Mouse (Mus musculus) hindbrain, postnatal 0 days (tissue): ENCODE data around the gene Tlk1. TPM values are rescaled to one million over a fixed set of nuclear protein-coding genes. Genes with fewer than 3 reads are reported as not detected.

Source experiments
- ATAC-seq: fragments of 200-750 bp; cut with Nextera tagmentation; 2 replicates; pipeline ENCODE4 v1.8.0; 2017; ENCODE audit warnings: mild to moderate bottlenecking, moderate TSS enrichment, moderate library complexity
- DNase-seq: peaks from one replicate; pipeline ENCODE4 v3.0.0-alpha.2; 2015; ENCODE audit warnings: low spot score
- H3K27ac ChIP-seq: fragments of 300-500 bp; sonication (generic); 2 replicates; pipeline ENCODE4 v1.5.1; 2014; ENCODE audit warnings: mild to moderate bottlenecking
- H3K27me3 ChIP-seq: fragments of 300-500 bp; sonication (generic); 2 replicates; pipeline ENCODE4 v1.6.1; 2014; ENCODE audit warnings: low read length, mixed read lengths; ENCODE audit not compliant: insufficient read depth
- H3K36me3 ChIP-seq: fragments of 300-500 bp; sonication (generic); 2 replicates; pipeline ENCODE4 v1.6.1; 2014; ENCODE audit warnings: low read length, mixed read lengths; ENCODE audit not compliant: insufficient read depth
- H3K4me1 ChIP-seq: fragments of 300-500 bp; sonication (generic); 2 replicates; pipeline ENCODE4 v1.6.1; 2014; ENCODE audit warnings: antibody characterized with exemption, low read length, mixed read lengths; ENCODE audit not compliant: insufficient read depth
- H3K4me2 ChIP-seq: fragments of 300-500 bp; sonication (generic); 2 replicates; pipeline ENCODE4 v1.6.1; 2014; ENCODE audit warnings: low read depth, mild to moderate bottlenecking, low read length, moderate library complexity, mixed read lengths
- H3K4me3 ChIP-seq: fragments of 300-500 bp; sonication (generic); 2 replicates; pipeline ENCODE4 v1.5.1; 2014; ENCODE audit warnings: low read length
- H3K9ac ChIP-seq: fragments of 300-500 bp; sonication (generic); replicated peaks from 2 replicates; pipeline ENCODE4 v1.6.1; 2014; ENCODE audit warnings: mild to moderate bottlenecking, low read length, moderate library complexity, mixed read lengths
- H3K9me3 ChIP-seq: fragments of 300-500 bp; sonication (generic); 2 replicates; pipeline ENCODE4 v1.6.1; 2016; ENCODE audit warnings: low read length, mixed read lengths
- CTCF ChIP-seq: IDR thresholded peaks from 2 replicates; pipeline ENCODE4 v1.5.1; 2016; ENCODE audit warnings: antibody characterized with exemption, control low read depth, low read depth
- WGBS: fragments of 180-500 bp; shearing (Covaris S2); extraction: QIAGEN DNeasy Blood & Tissue Kit; methylation state at CpG from one replicate; pipeline ENCODE4 v1.1.7; 2014; 5-methylcytosine and 5-hydroxymethylcytosine counted together
- polyA plus RNA-seq: library from polyadenylated mRNA; unstranded; fragments of >200 nt; fragmentation: Nextera tagmentation; extraction: Ambion mirVana; gene quantifications from 2 replicates; pipeline ENCODE4 v1.2.1, GENCODE M21; 2015
- total RNA-seq: library from RNA; depleted of rRNA; stranded (reverse); fragments of >200 nt; gene quantifications from 2 replicates; pipeline ENCODE4 v1.2.3, GENCODE M21; 2014

The Tlk1 gene
- total and polyA plus RNA-seq, 2 experiments from 2014 or later = 17.3 to 27.0 TPM

DNA sequence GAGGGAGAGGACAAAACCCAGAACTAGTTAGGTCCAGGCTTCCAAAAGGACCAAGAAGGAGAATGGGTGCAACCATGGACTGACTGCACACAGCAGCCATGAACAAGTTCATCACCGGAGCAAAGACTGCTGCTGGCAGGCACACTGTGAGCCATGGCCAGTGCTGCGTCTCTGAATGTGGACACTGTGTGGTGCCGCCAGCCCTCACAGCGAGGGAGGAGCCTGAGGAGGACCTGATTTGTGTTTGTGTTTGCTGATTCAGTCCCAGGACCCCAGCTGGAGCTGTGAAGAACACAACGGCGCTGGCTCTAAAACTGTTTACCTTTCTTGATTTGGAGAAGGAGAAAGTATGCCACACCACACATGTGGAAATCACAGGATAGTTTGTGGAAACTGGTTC lies 22.9 kb downstream of the Tlk1 start:
- 24% methylated on average over 6 of the region's 6 CpGs for WGBS
- Histone ChIP-seq H3K4me3 (no peak overlapping the region), H3K27me3 (no peaks in the 10 kb centered on the region), H3K4me2 (no peak overlapping the region), H3K36me3 (no peaks in the 10 kb centered on the region), H3K27ac (no peak overlapping the region), H3K4me1 (peaks cover 6% of the 10 kb centered on the region; the same call in 1 of the 2 replicates), H3K9ac (no peak overlapping the region), H3K9me3 (no peaks in the 10 kb centered on the region)
- ATAC-seq (no peak), DNase-seq (peak; percentile 23)
- TF ChIP-seq CTCF = no peak

DNA sequence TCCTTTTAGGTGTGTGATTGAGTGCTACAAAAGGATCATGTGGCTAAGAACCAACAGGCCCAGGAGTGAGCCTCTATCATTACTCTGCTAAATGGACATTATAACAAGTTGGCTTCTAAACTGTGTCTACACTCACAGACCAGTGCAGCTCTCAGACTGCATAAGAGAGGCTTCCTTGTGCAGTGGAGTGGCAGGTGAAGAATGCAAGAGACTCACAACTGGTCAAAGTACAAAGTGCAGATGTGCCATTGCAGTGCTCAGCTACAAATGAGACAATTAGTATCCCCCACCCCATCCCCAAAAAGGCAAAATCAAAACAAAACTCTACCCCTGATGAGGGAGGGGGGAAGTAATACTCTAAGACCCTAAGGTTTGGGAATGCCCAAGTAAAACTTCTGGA lies 24.0 kb downstream of the Tlk1 start:
- H3K36me3 ChIP-seq = no peaks in the 10 kb centered on the region

DNA sequence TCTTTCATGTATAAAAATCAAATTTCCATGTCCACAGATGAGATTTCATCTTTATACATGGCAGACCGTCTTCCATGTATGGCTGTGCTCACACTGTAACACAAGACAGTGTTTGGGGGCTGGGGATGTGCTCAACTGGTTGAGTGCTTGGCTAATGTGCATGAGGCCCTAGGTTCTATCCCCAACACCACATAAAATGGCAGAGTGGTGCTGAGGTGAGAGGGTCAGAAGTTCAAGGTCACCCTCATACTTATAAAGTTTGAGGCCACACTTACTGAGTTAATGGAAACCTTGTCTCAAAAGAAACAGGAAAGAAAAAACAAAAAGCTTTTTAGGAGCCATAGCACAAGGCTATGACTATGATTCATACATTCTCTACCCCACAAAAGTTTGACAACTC lies 25.1 kb downstream of the Tlk1 start:
- no peaks in the 10 kb centered on the region for H3K36me3 ChIP-seq
- H3K9ac ChIP-seq = no peak overlapping the region
- no peak overlapping the region for H3K27ac ChIP-seq
- H3K4me3 ChIP-seq = no peak overlapping the region
- no peak for TF ChIP-seq CTCF
- 96% methylated on average over 1 of the region's 1 CpGs for WGBS
- DNase-seq = no peak
- peaks cover 6% of the 10 kb centered on the region; the same call in 1 of the 2 replicates for H3K4me1 ChIP-seq
- no peak for ATAC-seq
- H3K9me3 ChIP-seq = no peaks in the 10 kb centered on the region
- H3K27me3 ChIP-seq = no peaks in the 10 kb centered on the region
- H3K4me2 ChIP-seq = no peak overlapping the region

More for the DNA sequence above, 24.0 kb downstream of the Tlk1 start:
- DNase-seq (no peak), ATAC-seq (no peak)
- Histone ChIP-seq H3K4me3 (no peak overlapping the region), H3K9me3 (no peaks in the 10 kb centered on the region), H3K27me3 (no peaks in the 10 kb centered on the region), H3K27ac (no peak overlapping the region), H3K9ac (no peak overlapping the region), H3K4me1 (peaks cover 6% of the 10 kb centered on the region; the same call in 1 of the 2 replicates), H3K4me2 (no peak overlapping the region)
- no peak for TF ChIP-seq CTCF

DNA sequence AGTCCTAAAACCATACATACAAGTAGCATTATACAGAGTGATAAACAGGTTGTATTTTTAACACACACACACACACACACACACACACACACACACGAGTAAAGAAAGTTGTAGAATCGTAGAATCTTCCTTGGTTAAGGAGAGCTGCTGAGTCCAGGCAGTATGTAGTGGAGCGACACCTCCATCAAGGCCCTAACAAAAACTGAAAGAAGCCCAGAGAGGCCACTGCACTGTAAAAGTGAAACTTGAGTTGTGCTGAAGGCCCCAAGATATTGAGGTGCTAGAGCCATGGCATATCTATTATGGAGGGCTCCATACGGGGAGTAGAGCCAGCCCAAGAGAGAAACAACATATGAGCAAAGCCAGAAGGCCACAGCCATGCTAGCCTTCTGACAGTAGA lies 32.3 kb downstream of the Tlk1 start:
- Histone ChIP-seq H3K4me1 (no peaks in the 10 kb centered on the region), H3K36me3 (no peaks in the 10 kb centered on the region), H3K27ac (no peak overlapping the region), H3K9me3 (no peaks in the 10 kb centered on the region), H3K9ac (no peak overlapping the region), H3K27me3 (no peaks in the 10 kb centered on the region), H3K4me3 (no peak overlapping the region), H3K4me2 (no peak overlapping the region)
- WGBS = 91% methylated on average over 4 of the region's 4 CpGs
- ATAC-seq (no peak), DNase-seq (no peak)
- no peak for TF ChIP-seq CTCF

DNA sequence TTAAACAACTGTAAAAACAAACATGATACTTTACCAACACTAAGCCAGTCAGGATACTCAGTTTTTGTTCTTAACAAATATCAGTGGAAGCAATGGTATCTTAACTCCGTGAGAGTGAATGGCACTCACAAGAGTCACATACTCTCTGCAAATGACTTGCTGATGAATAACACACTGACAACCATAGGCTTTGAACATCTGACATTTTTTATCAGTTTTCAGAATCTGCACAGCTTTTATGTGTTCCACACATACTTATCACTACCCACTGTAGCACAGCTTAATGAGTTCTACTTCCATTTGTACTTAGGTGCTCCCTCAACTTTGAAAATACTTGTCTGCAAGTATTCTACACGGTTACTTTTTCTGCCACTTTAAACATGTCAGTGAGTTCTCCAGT lies 35.3 kb downstream of the Tlk1 start:
- Histone ChIP-seq H3K27ac (no peak overlapping the region), H3K4me3 (no peak overlapping the region), H3K9ac (no peak overlapping the region), H3K36me3 (no peaks in the 10 kb centered on the region), H3K4me2 (no peak overlapping the region), H3K4me1 (no peaks in the 10 kb centered on the region), H3K27me3 (no peaks in the 10 kb centered on the region), H3K9me3 (no peaks in the 10 kb centered on the region)
- DNase-seq (no peak), ATAC-seq (no peak)
- no peak for TF ChIP-seq CTCF
- WGBS = 84% methylated on average over 2 of the region's 2 CpGs

DNA sequence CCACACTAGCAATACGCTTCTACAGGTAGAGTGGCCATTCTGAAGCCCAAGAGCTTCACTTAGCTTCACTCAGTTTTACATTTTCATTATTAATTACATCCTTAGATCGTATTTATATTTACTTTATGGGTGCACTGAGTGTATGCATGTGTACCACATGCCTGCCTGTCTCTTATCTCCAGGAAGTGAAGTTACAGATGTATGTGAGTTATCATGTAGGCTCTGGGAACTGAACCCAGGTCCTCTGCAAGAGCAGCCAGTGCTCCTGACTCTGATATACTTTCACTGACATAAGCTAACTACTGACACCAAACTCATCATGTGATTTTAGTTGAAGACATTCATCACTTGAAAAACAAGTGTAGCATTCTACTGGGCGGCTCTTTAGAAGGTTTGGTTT lies 36.2 kb downstream of the Tlk1 start:
- Histone ChIP-seq H3K9me3 (no peaks in the 10 kb centered on the region), H3K27me3 (no peaks in the 10 kb centered on the region), H3K4me3 (no peak overlapping the region), H3K36me3 (no peaks in the 10 kb centered on the region), H3K27ac (no peak overlapping the region), H3K4me1 (no peaks in the 10 kb centered on the region), H3K4me2 (no peak overlapping the region), H3K9ac (no peak overlapping the region)
- TF ChIP-seq CTCF = no peak
- 92% methylated on average over 3 of the region's 3 CpGs for WGBS
- ATAC-seq = no peak
- DNase-seq = no peak

DNA sequence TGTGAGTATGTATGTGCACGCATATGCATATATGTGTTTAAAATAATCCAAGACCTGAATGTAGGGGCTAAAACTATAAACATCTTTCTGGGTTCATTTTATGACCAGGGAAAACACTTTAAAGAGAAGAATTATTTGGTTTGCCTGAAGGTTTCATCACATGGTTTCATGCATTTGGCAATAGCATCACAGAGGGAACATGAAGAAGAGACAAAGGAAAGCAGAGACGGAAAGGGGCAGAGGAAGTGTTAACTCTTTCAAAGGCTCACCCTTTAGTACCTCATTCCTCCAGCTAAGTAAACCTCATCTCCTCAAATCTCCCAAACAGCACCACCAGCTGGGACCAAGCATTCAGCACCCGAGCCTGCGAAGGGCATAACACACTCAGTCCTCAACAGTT lies 41.1 kb downstream of the Tlk1 start:
- Histone ChIP-seq H3K4me1 (no peaks in the 10 kb centered on the region), H3K4me3 (no peak overlapping the region), H3K9ac (no peak overlapping the region), H3K27ac (no peak overlapping the region), H3K36me3 (no peaks in the 10 kb centered on the region), H3K9me3 (no peaks in the 10 kb centered on the region), H3K27me3 (no peaks in the 10 kb centered on the region), H3K4me2 (no peak overlapping the region)
- DNase-seq (no peak), ATAC-seq (no peak)
- no peak for TF ChIP-seq CTCF
- WGBS = 80% methylated on average over 4 of the region's 4 CpGs
